Mouse (Mus musculus) embryo, embryonic 10.5 days (tissue): Measurements from ENCODE around the gene Taok2.
A peak's percentile ranks its signal among the peaks of the same experiment; 100 is the strongest.
"Not testable (repeated sequence)": the region's sequence is repeated elsewhere in the genome, so short reads cannot be mapped to it uniquely, and the experiment has no call there.

ENCODE experiments used
- DNase-seq: peaks from one replicate; pipeline ENCODE4 v3.0.0-alpha.2; 2015; ENCODE audit warnings: low spot score

The Taok2 gene

GRCm38 (mm10) chr7:126884286-126885164 lies at the start of gene Taok2:
Taok2 (minus strand) TSS chr7:126884703.
- DNase-seq = peak; percentile 97

- no peak for DNase-seq
These were observed 48.1 kb upstream of the Taok2 start for GRCm38 (mm10) chr7:126932652-126933051.

- DNase-seq = peak; percentile 61
These were observed 44.5 kb upstream of the Taok2 start for GRCm38 (mm10) chr7:126929046-126929445.

GRCm38 (mm10) chr7:126928384-126929037 lies 44.0 kb upstream of the Taok2 start, which contains the start of gene Kctd13:
Kctd13 (plus strand) TSS chr7:126928879.
- peak; percentile 90 for DNase-seq

GRCm38 (mm10) chr7:126926299-126926698 lies 41.8 kb upstream of the Taok2 start:
- no peak for DNase-seq

GRCm38 (mm10) chr7:126923999-126924398 lies 39.5 kb upstream of the Taok2 start:
- peak; percentile 61 for DNase-seq

- DNase-seq = peak; percentile 72
These were observed 38.1 kb upstream of the Taok2 start, which contains the start of gene Tmem219 for GRCm38 (mm10) chr7:126922624-126923060. Tmem219 (minus strand) TSS chr7:126922917.

GRCm38 (mm10) chr7:126921563-126921962 lies 37.1 kb upstream of the Taok2 start:
- DNase-seq = no peak

- no peak for DNase-seq
These were observed 35.5 kb upstream of the Taok2 start for GRCm38 (mm10) chr7:126919973-126920372.

- DNase-seq = peak; percentile 31
These were observed 33.9 kb upstream of the Taok2 start for GRCm38 (mm10) chr7:126918356-126918755.

GRCm38 (mm10) chr7:126914844-126915243 lies 30.3 kb upstream of the Taok2 start:
- DNase-seq = no peak

- no peak for DNase-seq
These were observed 21.1 kb upstream of the Taok2 start for GRCm38 (mm10) chr7:126905590-126905989.

GRCm38 (mm10) chr7:126899781-126900180 lies 15.3 kb upstream of the Taok2 start:
- not testable (repeated sequence) for DNase-seq

GRCm38 (mm10) chr7:126898102-126898990 lies 13.8 kb upstream of the Taok2 start:
- peak; percentile 95 for DNase-seq

GRCm38 (mm10) chr7:126897390-126898101 lies 13.0 kb upstream of the Taok2 start:
- DNase-seq = no peak

- DNase-seq = no peak
These were observed 12.4 kb upstream of the Taok2 start for GRCm38 (mm10) chr7:126896912-126897311.

- DNase-seq = peak; percentile 29
These were observed 4.3 kb upstream of the Taok2 start for GRCm38 (mm10) chr7:126888852-126889251.

- no peak for DNase-seq
These were observed 2.8 kb upstream of the Taok2 start for GRCm38 (mm10) chr7:126887281-126887680.

GRCm38 (mm10) chr7:126883731-126884181 lies 747 bp downstream of the Taok2 start:
- peak; percentile 48 for DNase-seq

GRCm38 (mm10) chr7:126881040-126881439 lies 3.5 kb downstream of the Taok2 start:
- DNase-seq = no peak

GRCm38 (mm10) chr7:126877239-126877638 lies 7.3 kb downstream of the Taok2 start:
- no peak for DNase-seq
